Mouse (Mus musculus) MEL (cell line): ENCODE data around the gene Drg2. TPM values are rescaled to one million over a fixed set of nuclear protein-coding genes. Genes with fewer than 3 reads are reported as not detected.

Experiments used
- DNase-seq: peaks from one replicate; pipeline ENCODE4 v3.0.0; 2011; ENCODE audit warnings: low read depth, low spot score
- H3K27ac ChIP-seq: 2 replicates; pipeline ENCODE4 v1.5.1; 2012; ENCODE audit warnings: low read depth, mild to moderate bottlenecking, control low read depth, low read length, moderate library complexity; ENCODE audit not compliant: control insufficient read depth
- H3K27me3 ChIP-seq, 2 experiments: fragments of 150-350 bp in 1 of 2; sonication (generic) in 1 of 2; 2 replicates each; pipeline ENCODE4 v1.6.1; 2012; ENCODE audit warnings: low read length in 2 of 2, mild to moderate bottlenecking in 2 of 2, improper control_type of control experiment in 1 of 2, moderate library complexity in 1 of 2; ENCODE audit not compliant: insufficient read depth in 2 of 2, control insufficient read depth in 1 of 2
- H3K36me3 ChIP-seq, 2 experiments: 2 replicates each; pipeline ENCODE4 v1.6.1; 2012 to 2014; ENCODE audit warnings: low read length in 2 of 2, improper control_type of control experiment in 1 of 2, inconsistent platforms in 1 of 2, mild to moderate bottlenecking in 1 of 2; ENCODE audit not compliant: insufficient read depth in 2 of 2, control insufficient read depth in 1 of 2
- H3K4me1 ChIP-seq, 2 experiments: fragments of 150-350 bp in 1 of 2; sonication (generic) in 1 of 2; 2 replicates each; pipeline ENCODE4 v1.6.1; 2012; ENCODE audit warnings: low read length in 2 of 2, improper control_type of control experiment in 1 of 2, mild to moderate bottlenecking in 1 of 2; ENCODE audit not compliant: insufficient read depth in 2 of 2, control insufficient read depth in 1 of 2
- H3K4me3 ChIP-seq, 2 experiments: fragments of 150-350 bp in 1 of 2; sonication (generic) in 1 of 2; 2 replicates each; pipeline ENCODE4 v1.5.1; 2012; ENCODE audit warnings: low read depth in 2 of 2, low read length in 2 of 2, mild to moderate bottlenecking in 2 of 2, moderate library complexity in 2 of 2, control low read depth in 1 of 2, improper control_type of control experiment in 1 of 2; ENCODE audit not compliant: control insufficient read depth in 1 of 2, insufficient read depth in 1 of 2
- H3K79me2 ChIP-seq: 2 replicates; pipeline ENCODE4 v1.6.1; 2012; ENCODE audit warnings: mild to moderate bottlenecking, low read length, moderate library complexity; ENCODE audit not compliant: control insufficient read depth, poor library complexity, insufficient read depth
- H3K9ac ChIP-seq: 2 replicates; pipeline ENCODE4 v1.6.1; 2012; ENCODE audit warnings: low read depth, mild to moderate bottlenecking, control low read depth, low read length, moderate library complexity; ENCODE audit not compliant: control insufficient read depth, poor library complexity, severe bottlenecking
- H3K9me3 ChIP-seq: fragments of 150-350 bp; sonication (generic); replicated peaks from 2 replicates; pipeline ENCODE4 v1.6.1; 2012; ENCODE audit warnings: mild to moderate bottlenecking, low read length, improper control_type of control experiment, moderate library complexity; ENCODE audit not compliant: insufficient read depth
- BHLHE40 ChIP-seq: IDR thresholded peaks from 2 replicates; pipeline ENCODE4 v1.6.1; 2012; ENCODE audit warnings: low read depth, mild to moderate bottlenecking, inconsistent platforms, low read length, improper control_type of control experiment, borderline replicate concordance
- CHD2 ChIP-seq: IDR thresholded peaks from 2 replicates; pipeline ENCODE4 v1.6.1; 2011; ENCODE audit warnings: low read length, improper control_type of control experiment
- CTCF ChIP-seq, 3 experiments: IDR thresholded peaks in 2 of 3; conservative IDR thresholded peaks in 1 of 3; 2 replicates each; pipeline ENCODE4 v1.5.1; 2011 to 2012; ENCODE audit warnings: low read length in 3 of 3, low read depth in 2 of 3, mild to moderate bottlenecking in 2 of 3, improper control_type of control experiment in 1 of 3, inconsistent platforms in 1 of 3, mixed read lengths in 1 of 3, moderate library complexity in 1 of 3; ENCODE audit not compliant: control insufficient read depth in 1 of 3, insufficient read depth in 1 of 3, poor library complexity in 1 of 3, severe bottlenecking in 1 of 3
- ELF1 ChIP-seq: IDR thresholded peaks from 2 replicates; pipeline ENCODE4 v1.6.1; 2014; ENCODE audit warnings: low read depth, mild to moderate bottlenecking, inconsistent platforms, low read length, improper control_type of control experiment, moderate library complexity
- EP300 ChIP-seq, 2 experiments: IDR thresholded peaks; 2 replicates each; pipeline ENCODE4 v1.6.1; 2011; ENCODE audit warnings: improper control_type of control experiment in 2 of 2, low read length in 2 of 2, low read depth in 1 of 2, mild to moderate bottlenecking in 1 of 2
- ETS1 ChIP-seq: IDR thresholded peaks from 2 replicates; pipeline ENCODE4 v1.6.1; 2012; ENCODE audit warnings: low read depth, mild to moderate bottlenecking, inconsistent platforms, low read length, improper control_type of control experiment, moderate library complexity
- GABPA ChIP-seq: IDR thresholded peaks from 2 replicates; pipeline ENCODE4 v1.6.1; 2012; ENCODE audit warnings: low read depth, mild to moderate bottlenecking, inconsistent platforms, low read length, improper control_type of control experiment, moderate library complexity
- GATA1 ChIP-seq: IDR thresholded peaks from 2 replicates; pipeline ENCODE4 v1.6.1; 2011; ENCODE audit warnings: low read depth, low read length, improper control_type of control experiment
- JUND ChIP-seq: IDR thresholded peaks from 2 replicates; pipeline ENCODE4 v1.6.1; 2011; ENCODE audit warnings: low read depth, mild to moderate bottlenecking, improper control_type of control experiment, low read length
- KAT2A ChIP-seq: conservative IDR thresholded peaks from 2 replicates; pipeline ENCODE4 v1.6.1; 2012; ENCODE audit warnings: low read depth, low read length, improper control_type of control experiment, inconsistent platforms
- MAX ChIP-seq: IDR thresholded peaks from 2 replicates; pipeline ENCODE4 v1.6.1; 2011; ENCODE audit warnings: low read length, improper control_type of control experiment
- MAZ ChIP-seq: IDR thresholded peaks from 2 replicates; pipeline ENCODE4 v1.6.1; 2012; ENCODE audit warnings: low read depth, mild to moderate bottlenecking, inconsistent platforms, low read length, improper control_type of control experiment
- MEF2A ChIP-seq: IDR thresholded peaks from 2 replicates; pipeline ENCODE4 v1.6.1; 2014; ENCODE audit warnings: low read depth, mild to moderate bottlenecking, inconsistent platforms, low read length, improper control_type of control experiment; ENCODE audit not compliant: poor library complexity, insufficient replicate concordance, severe bottlenecking; ENCODE audit errors: extremely low read depth
- MXI1 ChIP-seq: IDR thresholded peaks from 2 replicates; pipeline ENCODE4 v1.6.1; 2011; ENCODE audit warnings: mild to moderate bottlenecking, low read depth, low read length, improper control_type of control experiment
- MYB ChIP-seq: IDR thresholded peaks from 2 replicates; pipeline ENCODE4 v1.6.1; 2011; ENCODE audit warnings: mild to moderate bottlenecking, low read depth, low read length, improper control_type of control experiment
- NRF1 ChIP-seq: IDR thresholded peaks from 2 replicates; pipeline ENCODE4 v1.6.1; 2014; ENCODE audit warnings: low read depth, mild to moderate bottlenecking, inconsistent platforms, low read length, improper control_type of control experiment, moderate library complexity; ENCODE audit not compliant: poor library complexity, insufficient read depth, severe bottlenecking
- POLR2A ChIP-seq, 2 experiments: IDR thresholded peaks; 2 replicates each; pipeline ENCODE4 v1.6.1; 2011 to 2012; ENCODE audit warnings: low read length in 2 of 2, mild to moderate bottlenecking in 2 of 2, control low read depth in 1 of 2, improper control_type of control experiment in 1 of 2, low read depth in 1 of 2, moderate library complexity in 1 of 2; ENCODE audit not compliant: control insufficient read depth in 1 of 2, insufficient read depth in 1 of 2, poor library complexity in 1 of 2
- POLR2AphosphoS5 ChIP-seq: IDR thresholded peaks from 2 replicates; pipeline ENCODE4 v1.6.1; 2012; ENCODE audit warnings: low read depth, borderline replicate concordance, mild to moderate bottlenecking, inconsistent platforms, low read length, moderate library complexity, mixed read lengths
- RAD21 ChIP-seq: IDR thresholded peaks from 2 replicates; pipeline ENCODE4 v1.6.1; 2011; ENCODE audit warnings: mild to moderate bottlenecking, low read depth, low read length, improper control_type of control experiment
- TAL1 ChIP-seq: IDR thresholded peaks from 2 replicates; pipeline ENCODE4 v1.6.1; 2012; ENCODE audit warnings: mild to moderate bottlenecking, inconsistent platforms, low read length, moderate library complexity, mixed read lengths
- TCF12 ChIP-seq: IDR thresholded peaks from 2 replicates; pipeline ENCODE4 v1.6.1; 2014; ENCODE audit warnings: low read depth, mild to moderate bottlenecking, inconsistent platforms, low read length, improper control_type of control experiment, moderate library complexity
- ZMIZ1 ChIP-seq: IDR thresholded peaks from 2 replicates; pipeline ENCODE4 v1.6.1; 2012; ENCODE audit warnings: low read depth, mild to moderate bottlenecking, inconsistent platforms, low read length, improper control_type of control experiment, moderate library complexity
- polyA plus RNA-seq, 2 experiments: library from polyadenylated mRNA; stranded (reverse) in 1 of 2; unstranded in 1 of 2; fragments of >175 nt in 1 of 2; fragments of >200 nt in 1 of 2; gene quantifications; 2 replicates each; pipeline versions ENCODE4 v1.2.1 to v1.2.4; 2012; ENCODE audit warnings: low replicate concordance in 2 of 2, low read depth in 1 of 2; ENCODE audit not compliant: insufficient read length in 2 of 2, insufficient read depth in 1 of 2, missing spikeins in 1 of 2
- total RNA-seq: library from RNA; depleted of rRNA; stranded (reverse); fragments of 300-350 nt; gene quantifications from 2 replicates; pipeline ENCODE4 v1.2.3, GENCODE M21; 2012

The Drg2 gene
- total and polyA plus RNA-seq, 3 experiments, result 121 to 214 (median 133) TPM

GRCm38 (mm10) chr11:60512520-60512919, 58.1 kb downstream of the Drg2 start (continued):
- TF ChIP-seq MEF2A (no peak), BHLHE40 (no peak), MYB (no peak), MXI1 (no peak)
- TF ChIP-seq, all 39 proteins: peak for 5

GRCm38 (mm10) chr11:60514941-60515340, 60.5 kb downstream of the Drg2 start:
- Histone ChIP-seq H3K4me3 (no peak overlapping the region), H3K79me2 (no peaks in the 10 kb centered on the region), H3K36me3 (no peaks in the 10 kb centered on the region), H3K9me3 (no peaks in the 10 kb centered on the region), H3K9ac (no peak overlapping the region)
- no peak for DNase-seq
- TF ChIP-seq ETS1 (no peak), JUND (no peak), GABPA (no peak), POLR2AphosphoS5 (no peak), BHLHE40 (no peak), CHD2 (no peak), ZMIZ1 (no peak), TAL1 (no peak), ELF1 (no peak), RAD21 (no peak), MAX (no peak), GATA1 (no peak), EP300 (IDR thresholded peaks at IDR 0.05; ENCODE audit: low read depth in 1 of 2, low read length in 2 of 2) (no peak), TCF12 (no peak), NRF1 (no peak), CTCF (IDR thresholded peaks at IDR 0.05 in 2 of 3, conservative IDR thresholded peaks at IDR 0.05 in 1 of 3; ENCODE audit: control insufficient read depth in 1 of 3, insufficient read depth in 1 of 3, low read depth in 2 of 3, low read length in 3 of 3, poor library complexity in 1 of 3, severe bottlenecking in 1 of 3) (no peak)
- TF ChIP-seq, all 39 proteins: peak for 0
- Histone ChIP-seq H3K27me3 (peaks cover 8 to 14% of the 10 kb centered on the region in 2 experiments), H3K27ac (no peak overlapping the region), H3K4me1 (no peaks in the 10 kb centered on the region)

- no peak for DNase-seq
- no peak for TF ChIP-seq MAZ
- no peak for TF ChIP-seq POLR2A (IDR thresholded peaks at IDR 0.05; ENCODE audit: control insufficient read depth in 1 of 2, insufficient read depth in 1 of 2, low read depth in 1 of 2, low read length in 2 of 2, poor library complexity in 1 of 2)
- no peak for TF ChIP-seq KAT2A
- TF ChIP-seq BHLHE40, result no peak
- peaks cover 25 to 29% of the 10 kb centered on the region in 2 experiments for H3K27me3 ChIP-seq
- no peaks in the 10 kb centered on the region for H3K36me3 ChIP-seq
- H3K4me1 ChIP-seq, result no peaks in the 10 kb centered on the region
- no peak overlapping the region for H3K4me3 ChIP-seq
- no peak overlapping the region for H3K9ac ChIP-seq
- H3K9me3 ChIP-seq, result no peaks in the 10 kb centered on the region
- no peak overlapping the region for H3K27ac ChIP-seq
- no peaks in the 10 kb centered on the region for H3K79me2 ChIP-seq
Observed at GRCm38 (mm10) chr11:60518305-60518704, 63.9 kb downstream of the Drg2 start.
